Mouse (Mus musculus): ENCODE measurements around the gene Btbd35f1. TPM values are rescaled to one million over a fixed set of nuclear protein-coding genes. Genes with fewer than 3 reads are reported as not detected.

Btbd35f1 gene
- not detected for total RNA-seq (2023)

DNA sequence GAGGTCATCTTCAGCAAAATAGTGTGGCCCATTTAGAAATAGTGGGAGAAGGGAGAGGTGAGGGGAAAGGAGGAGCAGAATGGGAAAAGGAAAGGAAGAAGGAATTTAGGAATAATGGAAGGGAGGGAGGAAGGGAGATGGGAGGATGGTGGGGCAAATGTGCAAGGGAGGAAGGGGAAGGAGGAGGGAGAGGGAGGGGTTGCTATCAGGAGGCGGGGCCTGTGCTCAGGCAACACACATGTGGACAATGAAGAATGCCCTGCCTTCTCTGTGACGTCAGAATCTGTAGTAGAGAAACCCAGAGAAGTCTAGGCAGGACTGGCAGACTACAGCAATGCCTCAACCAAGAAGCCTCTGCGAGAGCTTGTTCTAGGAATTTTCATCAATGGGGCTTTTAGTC, at the start of gene Btbd35f1:
Gene Btbd35f1 (plus strand): TSS at position 301 of the 400 bp plus-strand sequence.

Other genes with a start within 250 kb of the Btbd35f1 start
- not detected for gene Gm5926, start 90.7 kb downstream of the Btbd35f1 start, total RNA-seq (2023)
- not detected for gene Btbd35f21, start 166.1 kb downstream of the Btbd35f1 start, total RNA-seq (2023)

Data from CD8-positive naive resting alpha-beta T cell, adult 57 days (primary cell).